Mouse (Mus musculus) cortical plate, adult 2 months (tissue): ENCODE data around the gene Sgms1. TPM values are rescaled to one million over a fixed set of nuclear protein-coding genes. Genes with fewer than 3 reads are reported as not detected.

Source experiments
- H3K27ac ChIP-seq: fragments of 200-500 bp; 2 replicates; pipeline ENCODE4 v1.5.1; 2012; ENCODE audit warnings: low read length, control low read depth, inconsistent platforms; ENCODE audit not compliant: insufficient read depth
- H3K4me1 ChIP-seq: fragments of 200-500 bp; 2 replicates; pipeline ENCODE4 v1.6.1; 2011; ENCODE audit warnings: low read length; ENCODE audit not compliant: control insufficient read depth, insufficient read depth
- H3K4me3 ChIP-seq: fragments of 200-500 bp; 2 replicates; pipeline ENCODE4 v1.5.1; 2011; ENCODE audit warnings: mild to moderate bottlenecking, low read length, control low read depth; ENCODE audit not compliant: insufficient read depth
- CTCF ChIP-seq: fragments of 200-500 bp; IDR thresholded peaks from 2 replicates; pipeline ENCODE4 v1.5.1; 2011; ENCODE audit warnings: mild to moderate bottlenecking, control low read depth, low read length; ENCODE audit not compliant: insufficient read depth; ENCODE audit errors: extremely low read depth
- POLR2A ChIP-seq: fragments of 200-500 bp; IDR thresholded peaks from 2 replicates; pipeline ENCODE4 v1.6.1; 2011; ENCODE audit warnings: mild to moderate bottlenecking, low read length, control low read depth; ENCODE audit not compliant: insufficient read depth; ENCODE audit errors: extremely low read depth
- polyA plus RNA-seq: library from polyadenylated mRNA; depleted of rRNA; stranded (reverse); fragments of >200 nt; gene quantifications from 2 replicates; pipeline ENCODE4 v1.2.3, GENCODE M21; 2012

Gene Sgms1
- polyA plus RNA-seq, 1 experiment: 34.3 TPM

GRCm38 (mm10) chr19:32332779-32333460 lies 56.6 kb downstream of the Sgms1 start:
- no peak overlapping the region for H3K4me3 ChIP-seq
- peaks cover 4% of the 10 kb centered on the region; the same call in 1 of the 2 replicates for H3K4me1 ChIP-seq
- H3K27ac ChIP-seq: no peak overlapping the region
- TF ChIP-seq CTCF (no peak), POLR2A (no peak)

- Histone ChIP-seq H3K4me3 (no peak overlapping the region), H3K4me1 (peaks cover 3% of the 10 kb centered on the region; the same call in 1 of the 2 replicates), H3K27ac (no peak overlapping the region)
- TF ChIP-seq POLR2A: no peak
- no peak for TF ChIP-seq CTCF
Observed at GRCm38 (mm10) chr19:32330231-32330630, 59.3 kb downstream of the Sgms1 start.

- TF ChIP-seq CTCF (no peak), POLR2A (no peak)
- H3K4me3 ChIP-seq: no peak overlapping the region
- peaks cover 3% of the 10 kb centered on the region; the same call in 1 of the 2 replicates for H3K4me1 ChIP-seq
- H3K27ac ChIP-seq: no peak overlapping the region
Observed at GRCm38 (mm10) chr19:32329511-32329910, 60.0 kb downstream of the Sgms1 start.

- TF ChIP-seq POLR2A (no peak), CTCF (no peak)
- Histone ChIP-seq H3K27ac (no peak overlapping the region), H3K4me3 (no peak overlapping the region), H3K4me1 (no peaks in the 10 kb centered on the region; the same call in 1 of the 2 replicates)
Observed at GRCm38 (mm10) chr19:32328089-32328828, 61.3 kb downstream of the Sgms1 start.

GRCm38 (mm10) chr19:32326621-32327021 lies 62.9 kb downstream of the Sgms1 start:
- Histone ChIP-seq H3K27ac (no peak overlapping the region), H3K4me3 (no peak overlapping the region), H3K4me1 (peaks cover 1% of the 10 kb centered on the region; the same call in 1 of the 2 replicates)
- TF ChIP-seq POLR2A: no peak
- TF ChIP-seq CTCF: no peak

GRCm38 (mm10) chr19:32326156-32326555 lies 63.4 kb downstream of the Sgms1 start:
- H3K4me3 ChIP-seq: no peak overlapping the region
- H3K4me1 ChIP-seq: peaks cover 1% of the 10 kb centered on the region; the same call in 1 of the 2 replicates
- no peak overlapping the region for H3K27ac ChIP-seq
- no peak for TF ChIP-seq CTCF
- TF ChIP-seq POLR2A: no peak

- Histone ChIP-seq H3K4me3 (no peak overlapping the region), H3K4me1 (peaks cover 1% of the 10 kb centered on the region; the same call in 1 of the 2 replicates), H3K27ac (no peak overlapping the region)
- no peak for TF ChIP-seq POLR2A
- TF ChIP-seq CTCF: no peak
Observed at GRCm38 (mm10) chr19:32325100-32325768, 64.3 kb downstream of the Sgms1 start.

- H3K4me3 ChIP-seq: no peak overlapping the region
- TF ChIP-seq POLR2A (no peak), CTCF (no peak)
- peaks cover 4% of the 10 kb centered on the region; the same call in 1 of the 2 replicates for H3K4me1 ChIP-seq
- no peak overlapping the region for H3K27ac ChIP-seq
Observed at GRCm38 (mm10) chr19:32324550-32324949, 65.0 kb downstream of the Sgms1 start.

- peaks cover 4% of the 10 kb centered on the region; the same call in 1 of the 2 replicates for H3K4me1 ChIP-seq
- H3K27ac ChIP-seq: no peak overlapping the region
- H3K4me3 ChIP-seq: no peak overlapping the region
- no peak for TF ChIP-seq CTCF
- TF ChIP-seq POLR2A: no peak
Observed at GRCm38 (mm10) chr19:32323070-32323469, 66.4 kb downstream of the Sgms1 start.
